Mouse (Mus musculus): ENCODE measurements around the gene Fsip1. TPM values are rescaled to one million over a fixed set of nuclear protein-coding genes. Genes with fewer than 3 reads are reported as not detected.

The Fsip1 gene
- polyA plus RNA-seq, 1 experiment from 2014 or later = 2.3 TPM

GRCm38 (mm10) chr2:118288326-118289065 is 31.7 kb upstream of the Fsip1 start:
- WGBS = 75% methylated on average over 9 of the region's 9 CpGs
- ATAC-seq = no peak
- no peaks in the 10 kb centered on the region for H3K36me3 ChIP-seq (ENCODE audit: insufficient read depth, low read length)
- H3K27ac ChIP-seq (ENCODE audit: low read length) = no peak overlapping the region
- H3K4me1 ChIP-seq (ENCODE audit: insufficient read depth, low read depth, low read length) = no peaks in the 10 kb centered on the region
- no peak overlapping the region for H3K4me3 ChIP-seq (ENCODE audit: low read depth, low read length)
- no peaks in the 10 kb centered on the region for H3K9me3 ChIP-seq (ENCODE audit: low read length)
- H3K27me3 ChIP-seq (replicated peaks; ENCODE audit: insufficient read depth, low read length) = no peaks in the 10 kb centered on the region
- DNase-seq (ENCODE audit: low spot score) = no peak
- TF ChIP-seq EP300 (IDR thresholded peaks at IDR 0.05) = no peak
- no peak for TF ChIP-seq CTCF (IDR thresholded peaks at IDR 0.05)
- H3K4me2 ChIP-seq (replicated peaks; ENCODE audit: low read depth, low read length) = no peak overlapping the region
- no peak overlapping the region for H3K9ac ChIP-seq (replicated peaks; ENCODE audit: low read depth)

GRCm38 (mm10) chr2:118287678-118288077 is 30.9 kb upstream of the Fsip1 start:
- no peak overlapping the region for H3K9ac ChIP-seq (replicated peaks; ENCODE audit: low read depth)
- 54% methylated on average over 4 of the region's 4 CpGs for WGBS
- H3K4me1 ChIP-seq (ENCODE audit: insufficient read depth, low read depth, low read length) = 0 out of 2 replicates have a peak, but pooled peaks cover 4% of the 10 kb centered on the region
- no peak overlapping the region for H3K4me2 ChIP-seq (replicated peaks; ENCODE audit: low read depth, low read length)
- ATAC-seq (0 out of 2 replicates have a peak, but pooled peaks have one; percentile 8), DNase-seq (ENCODE audit: low spot score) (peak; percentile 21)
- TF ChIP-seq CTCF (IDR thresholded peaks at IDR 0.05) = no peak
- no peak for TF ChIP-seq EP300 (IDR thresholded peaks at IDR 0.05)
- no peaks in the 10 kb centered on the region for H3K27me3 ChIP-seq (replicated peaks; ENCODE audit: insufficient read depth, low read length)
- no peak overlapping the region for H3K4me3 ChIP-seq (ENCODE audit: low read depth, low read length)
- no peaks in the 10 kb centered on the region for H3K9me3 ChIP-seq (ENCODE audit: low read length)
- H3K36me3 ChIP-seq (ENCODE audit: insufficient read depth, low read length) = no peaks in the 10 kb centered on the region
- H3K27ac ChIP-seq (ENCODE audit: low read length) = no peak overlapping the region

- H3K4me2 ChIP-seq (replicated peaks; ENCODE audit: low read depth, low read length) = no peak overlapping the region
- no peak overlapping the region for H3K9ac ChIP-seq (replicated peaks; ENCODE audit: low read depth)
- no peaks in the 10 kb centered on the region for H3K9me3 ChIP-seq (ENCODE audit: low read length)
- TF ChIP-seq EP300 (IDR thresholded peaks at IDR 0.05) (no peak), CTCF (IDR thresholded peaks at IDR 0.05) (no peak)
- H3K27me3 ChIP-seq (replicated peaks; ENCODE audit: insufficient read depth, low read length) = no peaks in the 10 kb centered on the region
- H3K27ac ChIP-seq (ENCODE audit: low read length) = no peak overlapping the region
- DNase-seq (ENCODE audit: low spot score) (no peak), ATAC-seq (no peak)
- 80% methylated on average over 3 of the region's 3 CpGs for WGBS
- 0 out of 2 replicates have a peak, but pooled peaks cover 4% of the 10 kb centered on the region for H3K4me1 ChIP-seq (ENCODE audit: insufficient read depth, low read depth, low read length)
- no peak overlapping the region for H3K4me3 ChIP-seq (ENCODE audit: low read depth, low read length)
- no peaks in the 10 kb centered on the region for H3K36me3 ChIP-seq (ENCODE audit: insufficient read depth, low read length)
These were observed 25.7 kb upstream of the Fsip1 start for GRCm38 (mm10) chr2:118282467-118282866.

GRCm38 (mm10) chr2:118278249-118278648 is 21.5 kb upstream of the Fsip1 start:
- Histone ChIP-seq H3K9me3 (ENCODE audit: low read length) (no peaks in the 10 kb centered on the region), H3K9ac (replicated peaks; ENCODE audit: low read depth) (no peak overlapping the region), H3K4me3 (ENCODE audit: low read depth, low read length) (no peak overlapping the region), H3K27ac (ENCODE audit: low read length) (no peak overlapping the region), H3K36me3 (ENCODE audit: insufficient read depth, low read length) (no peaks in the 10 kb centered on the region), H3K4me2 (replicated peaks; ENCODE audit: low read depth, low read length) (no peak overlapping the region), H3K4me1 (ENCODE audit: insufficient read depth, low read depth, low read length) (0 out of 2 replicates have a peak, but pooled peaks cover 4% of the 10 kb centered on the region), H3K27me3 (replicated peaks; ENCODE audit: insufficient read depth, low read length) (no peaks in the 10 kb centered on the region)
- TF ChIP-seq EP300 (IDR thresholded peaks at IDR 0.05) (no peak), CTCF (IDR thresholded peaks at IDR 0.05) (no peak)
- ATAC-seq = no peak
- DNase-seq (ENCODE audit: low spot score) = no peak
- 79% methylated on average over 8 of the region's 8 CpGs for WGBS

GRCm38 (mm10) chr2:118271606-118272005 is 14.8 kb upstream of the Fsip1 start:
- TF ChIP-seq CTCF (IDR thresholded peaks at IDR 0.05) = no peak
- no peak for TF ChIP-seq EP300 (IDR thresholded peaks at IDR 0.05)
- Histone ChIP-seq H3K4me2 (replicated peaks; ENCODE audit: low read depth, low read length) (no peak overlapping the region), H3K27ac (ENCODE audit: low read length) (no peak overlapping the region), H3K9ac (replicated peaks; ENCODE audit: low read depth) (no peak overlapping the region), H3K4me1 (ENCODE audit: insufficient read depth, low read depth, low read length) (no peaks in the 10 kb centered on the region), H3K9me3 (ENCODE audit: low read length) (no peaks in the 10 kb centered on the region), H3K27me3 (replicated peaks; ENCODE audit: insufficient read depth, low read length) (no peaks in the 10 kb centered on the region), H3K36me3 (ENCODE audit: insufficient read depth, low read length) (no peaks in the 10 kb centered on the region), H3K4me3 (ENCODE audit: low read depth, low read length) (no peak overlapping the region)
- WGBS = 92% methylated on average over 10 of the region's 10 CpGs
- DNase-seq (ENCODE audit: low spot score) (no peak), ATAC-seq (no peak)

- Histone ChIP-seq H3K27me3 (replicated peaks; ENCODE audit: insufficient read depth, low read length) (no peaks in the 10 kb centered on the region), H3K27ac (ENCODE audit: low read length) (no peak overlapping the region), H3K4me2 (replicated peaks; ENCODE audit: low read depth, low read length) (no peak overlapping the region), H3K9ac (replicated peaks; ENCODE audit: low read depth) (no peak overlapping the region), H3K9me3 (ENCODE audit: low read length) (no peaks in the 10 kb centered on the region), H3K36me3 (ENCODE audit: insufficient read depth, low read length) (no peaks in the 10 kb centered on the region), H3K4me1 (ENCODE audit: insufficient read depth, low read depth, low read length) (no peaks in the 10 kb centered on the region), H3K4me3 (ENCODE audit: low read depth, low read length) (no peak overlapping the region)
- DNase-seq (ENCODE audit: low spot score) = no peak
- WGBS = 78% methylated on average over 14 of the region's 14 CpGs
- ATAC-seq = no peak
- no peak for TF ChIP-seq CTCF (IDR thresholded peaks at IDR 0.05)
- no peak for TF ChIP-seq EP300 (IDR thresholded peaks at IDR 0.05)
These were observed 13.4 kb upstream of the Fsip1 start for GRCm38 (mm10) chr2:118270213-118270612.
